Mouse (Mus musculus) kidney, embryonic 15.5 days (tissue): ENCODE measurements around the gene Gtf2h2. TPM values are rescaled to one million over a fixed set of nuclear protein-coding genes. Genes with fewer than 3 reads are reported as not detected.
"Not testable (repeated sequence)": the region's sequence is repeated elsewhere in the genome, so short reads cannot be mapped to it uniquely, and the experiment has no call there.

ENCODE experiments used
- ATAC-seq: fragments of 200-750 bp; cut with Nextera tagmentation; replicated peaks from 2 replicates; pipeline ENCODE4 v1.8.0; 2017; ENCODE audit warnings: moderate TSS enrichment; ENCODE audit not compliant: low FRiP score
- H3K27ac ChIP-seq: fragments of 300-500 bp; sonication (generic); 2 replicates; pipeline ENCODE4 v1.5.1; 2015; ENCODE audit warnings: mild to moderate bottlenecking, inconsistent platforms
- H3K27me3 ChIP-seq: fragments of 300-500 bp; sonication (generic); 2 replicates; pipeline ENCODE4 v1.6.1; 2015; ENCODE audit warnings: inconsistent platforms
- H3K36me3 ChIP-seq: fragments of 300-500 bp; sonication (generic); 2 replicates; pipeline ENCODE4 v1.6.1; 2015; ENCODE audit warnings: inconsistent platforms
- H3K4me1 ChIP-seq: fragments of 300-500 bp; sonication (generic); 2 replicates; pipeline ENCODE4 v1.6.1; 2015; ENCODE audit warnings: inconsistent platforms
- H3K4me2 ChIP-seq: fragments of 300-500 bp; sonication (generic); 2 replicates; pipeline ENCODE4 v1.6.1; 2015; ENCODE audit warnings: moderate library complexity, mild to moderate bottlenecking, inconsistent platforms
- H3K4me3 ChIP-seq: fragments of 300-500 bp; sonication (generic); replicated peaks from 2 replicates; pipeline ENCODE4 v1.5.1; 2015; ENCODE audit warnings: mild to moderate bottlenecking, inconsistent platforms
- H3K9ac ChIP-seq: fragments of 300-500 bp; sonication (generic); 2 replicates; pipeline ENCODE4 v1.6.1; 2015; ENCODE audit warnings: mild to moderate bottlenecking, inconsistent platforms
- H3K9me3 ChIP-seq: fragments of 300-500 bp; sonication (generic); replicated peaks from 2 replicates; pipeline ENCODE4 v1.6.1; 2016; ENCODE audit warnings: inconsistent platforms
- WGBS: fragments of 180-500 bp; shearing (Covaris S2); methylation state at CpG from one replicate; pipeline ENCODE4 v1.1.7; 2015; ENCODE audit warnings: mixed read lengths; 5-methylcytosine and 5-hydroxymethylcytosine counted together
- polyA plus RNA-seq: library from polyadenylated mRNA; unstranded; fragments of >200 nt; fragmentation: Nextera tagmentation; extraction: Ambion mirVana; gene quantifications from 2 replicates; pipeline ENCODE4 v1.2.1, GENCODE M21; 2015

The Gtf2h2 gene
- polyA plus RNA-seq, 1 experiment from 2014 or later = 82.1 TPM

GRCm38 (mm10) chr13:100516213-100517105 is 24.1 kb upstream of the Gtf2h2 start:
- H3K4me3 ChIP-seq = no peak overlapping the region
- H3K27ac ChIP-seq = peak overlapping the region; percentile 87
- H3K4me1 ChIP-seq = peaks cover 22% of the 10 kb centered on the region
- no peak overlapping the region for H3K4me2 ChIP-seq
- H3K27me3 ChIP-seq = no peaks in the 10 kb centered on the region
- H3K36me3 ChIP-seq = no peaks in the 10 kb centered on the region
- ATAC-seq = peak; percentile 33; the same call in 1 of the 2 replicates
- WGBS = 61% methylated on average over 12 of the region's 12 CpGs
- H3K9ac ChIP-seq = no peak overlapping the region
- no peaks in the 10 kb centered on the region for H3K9me3 ChIP-seq

- no peak overlapping the region for H3K4me2 ChIP-seq
- H3K9me3 ChIP-seq = no peaks in the 10 kb centered on the region
- H3K27ac ChIP-seq = no peak overlapping the region
- peaks cover 9% of the 10 kb centered on the region for H3K4me1 ChIP-seq
- H3K4me3 ChIP-seq = no peak overlapping the region
- WGBS = 92% methylated on average over 2 of the region's 2 CpGs
- H3K36me3 ChIP-seq = no peaks in the 10 kb centered on the region
- ATAC-seq = no peak
- H3K9ac ChIP-seq = no peak overlapping the region
- no peaks in the 10 kb centered on the region for H3K27me3 ChIP-seq
Measured at GRCm38 (mm10) chr13:100512792-100513191, 20.4 kb upstream of the Gtf2h2 start.

DNA sequence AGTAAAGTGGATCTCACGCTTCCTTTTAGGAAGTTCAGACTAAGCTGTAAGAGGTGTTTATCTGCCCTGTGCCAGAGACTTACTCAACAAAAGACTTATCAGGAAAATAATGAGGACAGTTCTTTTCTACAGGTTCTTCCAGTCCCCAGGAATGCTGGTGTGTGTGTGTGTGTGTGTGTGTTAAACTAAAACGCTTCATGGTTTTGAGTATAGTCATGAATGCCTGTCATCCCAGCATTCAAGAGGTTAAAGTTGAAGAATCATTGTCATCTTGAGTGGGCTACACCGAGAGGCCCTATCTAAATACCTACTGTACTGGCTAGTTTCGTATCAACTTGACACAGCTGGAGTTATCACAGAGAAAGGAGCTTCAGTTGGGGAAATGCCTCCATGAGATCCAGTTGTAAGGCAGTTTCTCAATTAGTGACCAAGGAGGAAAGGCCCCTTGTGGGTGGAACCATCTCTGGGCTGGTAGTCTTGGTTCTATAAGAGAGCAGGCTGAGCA is 19.5 kb upstream of the Gtf2h2 start:
- Histone ChIP-seq H3K9ac (no peak overlapping the region), H3K4me2 (no peak overlapping the region), H3K9me3 (no peaks in the 10 kb centered on the region), H3K27ac (no peak overlapping the region), H3K36me3 (no peaks in the 10 kb centered on the region), H3K4me1 (peaks cover 9% of the 10 kb centered on the region), H3K27me3 (no peaks in the 10 kb centered on the region), H3K4me3 (no peak overlapping the region)
- WGBS = 79% methylated on average over 4 of the region's 4 CpGs
- no peak for ATAC-seq

DNA sequence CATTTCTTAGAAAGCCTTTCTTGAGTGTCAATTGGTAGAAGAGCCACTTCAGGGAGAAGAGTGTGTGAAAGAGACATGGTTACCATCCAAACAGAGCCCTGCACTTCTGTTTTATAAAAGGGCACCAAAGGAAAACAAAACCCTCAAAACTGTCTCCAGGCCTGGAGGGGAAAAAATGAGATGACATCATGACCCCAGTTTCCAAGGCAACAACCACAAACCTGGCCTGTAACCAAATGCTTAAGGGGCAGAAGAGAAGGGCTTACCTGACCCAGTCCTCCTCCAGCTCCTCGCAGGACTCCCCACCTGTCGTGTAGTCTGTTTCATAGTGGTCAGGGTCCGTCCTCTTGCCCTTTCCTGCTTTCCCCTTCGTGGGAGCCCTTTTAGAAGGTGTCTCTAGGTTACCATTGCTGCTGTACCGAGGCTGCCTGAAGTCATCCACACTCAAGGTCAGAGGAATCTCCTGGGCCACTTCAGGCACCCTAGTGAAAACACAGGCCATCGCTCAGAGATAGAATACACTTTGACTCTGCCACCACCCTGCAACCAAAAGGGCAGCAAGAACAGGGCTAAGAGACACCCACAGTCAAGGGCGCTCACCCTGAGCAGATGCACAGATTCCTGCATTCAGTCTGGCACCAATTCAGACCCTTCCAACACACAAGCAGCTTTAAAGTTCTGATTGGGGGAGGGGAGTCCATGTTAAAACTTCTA is 18.9 kb upstream of the Gtf2h2 start:
- WGBS = 66% methylated on average over 7 of the region's 7 CpGs
- Histone ChIP-seq H3K9me3 (no peaks in the 10 kb centered on the region), H3K27me3 (no peaks in the 10 kb centered on the region), H3K27ac (no peak overlapping the region), H3K4me3 (no peak overlapping the region), H3K4me2 (no peak overlapping the region), H3K9ac (no peak overlapping the region), H3K36me3 (no peaks in the 10 kb centered on the region), H3K4me1 (peaks cover 3% of the 10 kb centered on the region)
- ATAC-seq = no peak

DNA sequence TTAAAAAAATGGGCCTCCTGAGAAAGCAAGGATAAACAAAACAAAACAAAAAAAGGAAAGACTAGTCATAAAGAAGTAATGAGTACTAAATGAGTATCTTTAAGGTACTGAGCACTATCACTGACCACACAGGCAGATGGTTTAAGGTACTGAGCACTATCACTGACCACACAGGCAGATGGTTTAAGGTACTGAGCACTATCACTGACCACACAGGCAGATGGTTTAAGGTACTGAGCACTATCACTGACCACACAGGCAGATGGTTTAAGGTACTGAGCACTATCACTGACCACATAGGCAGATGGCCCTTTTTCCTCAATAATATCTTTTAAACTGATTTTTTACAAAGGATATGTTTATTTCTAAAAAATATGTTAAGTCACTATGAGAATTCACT is 7.2 kb upstream of the Gtf2h2 start:
- H3K27me3 ChIP-seq, H3K9me3 ChIP-seq, H3K4me2 ChIP-seq, H3K27ac ChIP-seq, H3K36me3 ChIP-seq, ATAC-seq, H3K4me1 ChIP-seq, H3K4me3 ChIP-seq, H3K9ac ChIP-seq: not testable (repeated sequence)

- Histone ChIP-seq H3K4me2 (no peak overlapping the region), H3K9ac (no peak overlapping the region), H3K36me3 (no peaks in the 10 kb centered on the region), H3K4me1 (peaks cover 17% of the 10 kb centered on the region), H3K27ac (no peak overlapping the region), H3K4me3 (no peak overlapping the region), H3K9me3 (no peaks in the 10 kb centered on the region), H3K27me3 (no peaks in the 10 kb centered on the region)
- ATAC-seq = no peak
- 87% methylated on average over 4 of the region's 4 CpGs for WGBS
Measured at GRCm38 (mm10) chr13:100495337-100495736, 3.0 kb upstream of the Gtf2h2 start.

GRCm38 (mm10) chr13:100494370-100494769 is 2.0 kb upstream of the Gtf2h2 start:
- H3K27ac ChIP-seq, H3K9ac ChIP-seq, H3K9me3 ChIP-seq, ATAC-seq, H3K27me3 ChIP-seq, H3K36me3 ChIP-seq, H3K4me2 ChIP-seq, H3K4me3 ChIP-seq: not testable (repeated sequence)
- WGBS = 65% methylated on average over 8 of the region's 8 CpGs
- peaks cover 17% of the 10 kb centered on the region for H3K4me1 ChIP-seq

DNA sequence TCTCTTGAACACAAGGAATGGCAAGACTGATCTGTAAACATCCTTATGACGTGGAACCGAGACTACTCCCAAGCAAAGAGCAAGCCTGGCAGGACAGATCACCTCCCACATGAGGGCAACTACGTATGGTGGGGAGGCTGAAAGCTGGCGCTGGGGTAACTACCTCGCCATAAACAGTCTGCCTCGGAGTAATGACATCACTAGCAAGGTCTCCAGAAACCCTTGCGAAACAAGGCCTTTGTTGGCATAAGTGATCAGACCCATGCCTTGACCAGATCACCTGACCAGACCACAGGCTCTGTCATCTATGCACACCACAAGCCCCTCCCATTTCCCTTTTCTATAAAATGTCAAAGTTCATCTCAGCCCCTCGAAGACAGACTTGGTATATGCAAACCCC is 934 bp upstream of the Gtf2h2 start:
- no peak overlapping the region for H3K4me2 ChIP-seq
- peaks cover 13% of the 10 kb centered on the region for H3K36me3 ChIP-seq
- H3K9ac ChIP-seq = no peak overlapping the region
- 66% methylated on average over 8 of the region's 8 CpGs for WGBS
- ATAC-seq = no peak
- no peaks in the 10 kb centered on the region for H3K9me3 ChIP-seq
- no peak overlapping the region for H3K27ac ChIP-seq
- H3K27me3 ChIP-seq = no peaks in the 10 kb centered on the region
- H3K4me1 ChIP-seq = peaks cover 17% of the 10 kb centered on the region
- no peak overlapping the region for H3K4me3 ChIP-seq

DNA sequence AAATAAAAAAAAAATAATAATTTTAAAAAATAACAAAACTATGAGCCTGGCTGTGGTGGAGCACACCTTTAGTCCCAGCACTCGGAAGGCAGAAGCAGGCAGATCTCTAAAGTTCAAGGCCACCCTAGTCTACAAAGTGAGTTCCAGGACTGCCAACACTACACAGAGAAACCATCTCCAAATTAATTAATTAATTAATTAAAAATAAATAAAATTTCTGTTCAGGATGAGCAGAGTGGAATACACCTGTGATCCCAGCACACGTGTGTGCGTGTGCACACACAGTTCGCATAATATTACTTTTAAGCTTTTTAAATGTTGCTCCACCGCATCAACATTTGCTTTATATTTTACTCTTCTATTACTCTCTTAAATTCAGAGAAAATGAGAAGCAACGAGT is 756 bp downstream of the Gtf2h2 start:
- peak overlapping the region; percentile 79 for H3K4me3 ChIP-seq
- H3K4me1 ChIP-seq = peaks cover 17% of the 10 kb centered on the region
- WGBS = 17% methylated on average over 6 of the region's 6 CpGs
- H3K9ac ChIP-seq = peak overlapping the region; percentile 87
- H3K4me2 ChIP-seq = peak overlapping the region; percentile 68
- no peak for ATAC-seq
- no peaks in the 10 kb centered on the region for H3K27me3 ChIP-seq
- H3K36me3 ChIP-seq = peaks cover 29% of the 10 kb centered on the region
- no peaks in the 10 kb centered on the region for H3K9me3 ChIP-seq
- peak overlapping the region; percentile 93; the same call in 1 of the 2 replicates for H3K27ac ChIP-seq

GRCm38 (mm10) chr13:100490424-100490823 is 2.0 kb downstream of the Gtf2h2 start:
- WGBS = 87% methylated on average over 5 of the region's 5 CpGs
- ATAC-seq = no peak
- Histone ChIP-seq H3K4me1 (peaks cover 17% of the 10 kb centered on the region), H3K9me3 (no peaks in the 10 kb centered on the region), H3K4me2 (no peak overlapping the region), H3K4me3 (no peak overlapping the region), H3K27ac (no peak overlapping the region), H3K9ac (no peak overlapping the region), H3K27me3 (no peaks in the 10 kb centered on the region), H3K36me3 (peaks cover 34% of the 10 kb centered on the region)

GRCm38 (mm10) chr13:100483610-100484009 is 8.8 kb downstream of the Gtf2h2 start:
- H3K4me2 ChIP-seq = no peak overlapping the region
- peaks cover 74% of the 10 kb centered on the region for H3K36me3 ChIP-seq
- H3K27me3 ChIP-seq = no peaks in the 10 kb centered on the region
- H3K9me3 ChIP-seq = no peaks in the 10 kb centered on the region
- H3K9ac ChIP-seq = no peak overlapping the region
- H3K4me1 ChIP-seq = no peaks in the 10 kb centered on the region
- ATAC-seq = peak; percentile 79
- H3K4me3 ChIP-seq = no peak overlapping the region
- WGBS = 56% methylated on average over 7 of the region's 7 CpGs
- H3K27ac ChIP-seq = no peak overlapping the region

DNA sequence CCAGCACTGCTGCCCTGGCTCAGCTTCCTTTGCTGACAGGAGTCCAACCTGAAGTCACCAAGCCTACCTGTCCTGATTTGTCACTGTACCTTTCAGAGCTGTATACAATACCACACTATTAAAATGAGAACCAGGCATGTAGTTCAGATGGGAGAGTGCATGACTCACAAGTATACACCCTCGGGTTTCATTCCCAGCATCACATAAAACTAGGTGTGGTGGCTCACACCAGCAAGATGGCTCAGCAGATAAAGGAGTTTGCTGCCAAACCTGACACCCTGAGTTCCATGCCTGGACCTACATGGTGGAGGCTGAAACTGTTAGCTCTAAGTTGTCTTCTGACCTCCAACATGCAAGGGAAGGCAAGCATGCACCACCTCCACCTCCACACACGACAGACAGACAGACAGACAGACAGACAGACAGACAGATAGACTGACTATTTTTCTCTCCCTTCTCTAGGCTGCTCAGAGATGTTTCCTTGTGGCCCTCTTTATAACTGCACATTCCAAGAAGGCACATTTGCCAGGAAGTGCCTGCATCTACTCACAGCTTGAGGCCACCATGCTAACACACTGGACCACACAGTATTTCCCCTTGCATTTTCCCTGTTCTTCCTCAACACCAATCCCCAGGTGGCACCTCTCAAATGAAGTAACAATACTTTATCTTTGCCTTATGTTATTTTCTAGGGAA is 28.7 kb downstream of the Gtf2h2 start:
- no peak overlapping the region for H3K27ac ChIP-seq
- H3K4me1 ChIP-seq = no peaks in the 10 kb centered on the region
- no peaks in the 10 kb centered on the region for H3K9me3 ChIP-seq
- no peak overlapping the region for H3K4me2 ChIP-seq
- H3K36me3 ChIP-seq = peaks cover 81% of the 10 kb centered on the region
- no peaks in the 10 kb centered on the region for H3K27me3 ChIP-seq
- 81% methylated on average over 2 of the region's 2 CpGs for WGBS
- no peak overlapping the region for H3K9ac ChIP-seq
- no peak overlapping the region for H3K4me3 ChIP-seq
- no peak for ATAC-seq
